Mouse (Mus musculus) liver, embryonic 14.5 days (tissue): Measurements from ENCODE around the gene Slc6a11.

ENCODE experiments used
- CTCF ChIP-seq: IDR thresholded peaks from 2 replicates; pipeline ENCODE4 v1.5.1; 2016; ENCODE audit warnings: antibody characterized with exemption, low read depth, control low read depth
- EP300 ChIP-seq: IDR thresholded peaks from 2 replicates; pipeline ENCODE4 v1.6.1; 2016; ENCODE audit warnings: antibody characterized with exemption, low read depth

DNA sequence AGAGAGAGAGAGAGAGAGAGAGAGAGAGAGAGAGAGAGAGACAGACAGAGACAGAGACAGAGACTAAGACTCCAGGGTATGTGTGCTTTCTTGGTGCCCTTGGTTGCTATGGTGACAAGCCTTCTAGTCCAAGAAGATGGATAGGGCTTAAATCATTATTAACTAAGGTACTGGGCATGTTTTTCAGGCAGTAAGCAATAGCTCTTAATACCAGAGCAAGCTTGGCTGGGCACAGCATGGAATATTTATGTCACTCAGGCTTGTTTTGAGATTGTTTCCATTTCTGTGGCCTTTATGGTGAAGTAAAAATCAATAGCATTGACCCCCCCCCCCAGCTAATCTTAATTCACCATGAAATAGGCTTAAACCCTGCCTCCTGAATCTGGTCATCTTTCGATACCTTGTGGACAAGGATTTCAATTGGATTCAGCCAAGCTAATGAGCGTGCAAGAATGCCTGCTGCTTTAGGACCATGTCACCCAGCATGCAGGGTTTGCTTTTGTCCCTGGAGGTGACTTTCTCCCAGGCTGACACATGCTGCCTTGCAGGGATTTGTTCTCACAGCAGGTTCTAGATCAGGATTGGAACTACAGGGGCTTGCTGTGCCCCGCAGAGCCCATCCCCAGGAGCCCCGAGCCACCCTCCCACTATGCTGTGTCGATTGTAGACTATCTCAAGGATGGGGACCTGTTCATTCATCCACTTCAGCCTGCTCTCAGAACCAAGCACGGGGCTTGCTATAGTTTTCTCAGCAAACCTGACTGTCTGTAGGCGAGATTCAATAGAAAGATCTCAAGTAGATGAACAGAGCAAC, 51.5 kb downstream of the Slc6a11 start:
- TF ChIP-seq CTCF, result no peak
- TF ChIP-seq EP300, result no peak
